Mouse (Mus musculus) G1E (cell line): Measurements from ENCODE around the gene Slamf6.

Source experiments
- CTCF ChIP-seq: IDR thresholded peaks from 2 replicates; pipeline ENCODE4 v1.5.1; 2012; ENCODE audit warnings: low read depth, low read length, inconsistent platforms, mixed read lengths
- GATA1 ChIP-seq: IDR thresholded peaks from 2 replicates; pipeline ENCODE4 v1.6.1; 2012; ENCODE audit warnings: borderline replicate concordance, low read length, inconsistent platforms, mixed read lengths
- POLR2AphosphoS5 ChIP-seq: IDR thresholded peaks from 2 replicates; pipeline ENCODE4 v1.6.1; 2012; ENCODE audit warnings: low read depth, low read length, inconsistent platforms; ENCODE audit not compliant: insufficient replicate concordance

- no peak for TF ChIP-seq GATA1
- no peak for TF ChIP-seq CTCF
- TF ChIP-seq POLR2AphosphoS5: no peak
Measured at GRCm38 (mm10) chr1:171994501-171994900, 77.2 kb downstream of the Slamf6 start.
